ENCODE assay signal across 17 mouse cellular contexts in the genomic region with DNA sequence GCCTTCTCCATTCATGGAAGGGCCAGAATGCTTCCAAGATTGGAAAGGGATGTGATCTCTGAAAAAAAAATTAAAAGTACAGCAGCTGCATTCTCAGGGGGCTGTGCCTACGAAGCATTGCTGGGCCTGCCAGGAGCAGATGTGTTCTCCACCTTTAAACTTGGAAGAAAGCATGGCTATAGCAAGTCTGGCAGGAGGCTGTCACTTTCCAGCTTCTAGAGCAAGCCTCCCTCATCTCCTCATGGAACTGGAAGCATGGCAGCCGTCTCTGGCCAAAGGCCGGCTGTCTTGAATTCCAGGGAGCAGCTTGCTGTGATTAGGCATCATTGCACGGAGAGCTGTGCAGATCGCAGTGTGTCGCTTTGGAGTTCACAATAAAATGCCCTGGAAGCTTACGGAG.
DNase-seq lines count a peak whose midpoint lies in the region; ATAC-seq lines count a peak whose summit lies in the region.
"Had no signal": no experiment of that assay in that cellular context is flagged by ENCODE, and none has a peak within 500 bp of the region (broad histone marks: within the 10 kb centered on the region; RNA-seq: fewer than 3 reads in every experiment).

No protein-coding gene starts in this region.

- H3K27me3 ChIP-seq in embryonic facial prominence, embryonic 13.5 days, result no peaks in the 10 kb centered on the region
- H3K27me3 ChIP-seq: hindbrain, embryonic 15.5 days; kidney, embryonic 15.5 days had no signal

- H3K27ac ChIP-seq in embryonic facial prominence, embryonic 13.5 days, result 0 out of 2 replicates have a peak overlapping the region, but pooled peaks have one; percentile 34
- H3K27ac ChIP-seq: forebrain, embryonic 10.5 days; hindbrain, embryonic 15.5 days; kidney, embryonic 15.5 days; left cerebral cortex, adult 2 months had no signal

- H3K9ac ChIP-seq in embryonic facial prominence, embryonic 13.5 days, result no peak overlapping the region
- H3K9ac ChIP-seq: hindbrain, embryonic 15.5 days; kidney, embryonic 15.5 days had no signal

- no peaks in the 10 kb centered on the region for H3K9me3 ChIP-seq in embryonic facial prominence, embryonic 13.5 days
- H3K9me3 ChIP-seq: forebrain, embryonic 10.5 days; hindbrain, embryonic 15.5 days; kidney, embryonic 15.5 days had no signal

- no peak for ATAC-seq in embryonic facial prominence, embryonic 13.5 days (ENCODE audit: insufficient number of reproducible peaks, insufficient read depth, low FRiP score, low TSS enrichment, low read depth)
- no peak for ATAC-seq in megakaryocyte, adult 5-6 weeks (ENCODE audit: poor library complexity, severe bottlenecking)
- ATAC-seq: lung, postnatal 0 days had no signal

- H3K4me3 ChIP-seq in embryonic facial prominence, embryonic 13.5 days, result no peak overlapping the region
- H3K4me3 ChIP-seq: forebrain, embryonic 10.5 days; hindbrain, embryonic 15.5 days; kidney, embryonic 15.5 days; left cerebral cortex, adult 2 months had no signal

- 46% methylated on average over 7 of the region's 7 CpGs for WGBS in embryonic facial prominence, embryonic 13.5 days

- peak; percentile 5 to 10 for DNase-seq in cerebellum, postnatal 14 days
- no peak for DNase-seq in cerebellum, postnatal 4 days (ENCODE audit: low spot score in 2 of 2)
- peak; percentile 24 to 36 for DNase-seq in gastrocnemius, postnatal 36 days
- DNase-seq in skeletal muscle tissue, adult 2 months (ENCODE audit: low read depth, low spot score), result peak; percentile 17
- no peak for DNase-seq in urinary bladder, postnatal 25 days (ENCODE audit: low spot score)
- DNase-seq in layer of hippocampus, adult 8-10 months (ENCODE audit: low spot score in 2 of 2), result no peak
- DNase-seq: adrenal gland, adult 2 months; cerebellum, adult 8-10 months; right cerebral cortex, adult 18-20 months had no signal

- intact Hi-C loops in gastrocnemius, postnatal 36 days (cut with DNase I), result no loop called here

- peaks cover 12% of the 10 kb centered on the region; the same call in 1 of the 2 replicates for H3K4me1 ChIP-seq in embryonic facial prominence, embryonic 13.5 days
- H3K4me1 ChIP-seq: forebrain, embryonic 10.5 days; hindbrain, embryonic 15.5 days; kidney, embryonic 15.5 days had no signal

- no peak overlapping the region for H3K4me2 ChIP-seq in embryonic facial prominence, embryonic 13.5 days
- H3K4me2 ChIP-seq: hindbrain, embryonic 15.5 days; kidney, embryonic 15.5 days; midbrain, embryonic 11.5 days had no signal

- H3K36me3 ChIP-seq in embryonic facial prominence, embryonic 13.5 days, result no peaks in the 10 kb centered on the region
- H3K36me3 ChIP-seq: forebrain, embryonic 10.5 days; hindbrain, embryonic 15.5 days; kidney, embryonic 15.5 days had no signal

Comparison
In these comparisons a context has a peak if more than half of its experiments do, and no peak if none do; other contexts are left out.
1. DNase-seq: peak in cerebellum, postnatal 14 days (2 of 2), gastrocnemius, postnatal 36 days (2 of 2) and skeletal muscle tissue, adult 2 months (single experiment); none in cerebellum, postnatal 4 days (0 of 2), urinary bladder, postnatal 25 days (single experiment) and layer of hippocampus, adult 8-10 months (0 of 2).